Mouse (Mus musculus) fibroblast of lung, adult 2 months (primary cell): ENCODE data around the gene Slitrk3.
"Not testable (repeated sequence)": the region's sequence is repeated elsewhere in the genome, so short reads cannot be mapped to it uniquely, and the experiment has no call there.

ENCODE experiments used
- DNase-seq: peaks from one replicate; pipeline ENCODE4 v3.0.0-alpha.2; 2011; ENCODE audit warnings: low read depth

The Slitrk3 gene

GRCm38 (mm10) chr3:73057197-73057811, at the start of gene Slitrk3:
Slitrk3 (minus strand) TSS chr3:73057803.
- no peak for DNase-seq

- not testable (repeated sequence) for DNase-seq
These were observed 36.8 kb upstream of the Slitrk3 start for GRCm38 (mm10) chr3:73094445-73094844.

- DNase-seq, result no peak
These were observed 27.0 kb upstream of the Slitrk3 start for GRCm38 (mm10) chr3:73084620-73085019.

GRCm38 (mm10) chr3:73065823-73066755, 8.5 kb upstream of the Slitrk3 start:
- no peak for DNase-seq

- DNase-seq, result no peak
These were observed 587 bp upstream of the Slitrk3 start for GRCm38 (mm10) chr3:73058190-73058589.

- no peak for DNase-seq
These were observed 959 bp downstream of the Slitrk3 start for GRCm38 (mm10) chr3:73056492-73057196.

- DNase-seq, result no peak
These were observed 1.6 kb downstream of the Slitrk3 start for GRCm38 (mm10) chr3:73056044-73056438.

- DNase-seq, result no peak
These were observed 2.1 kb downstream of the Slitrk3 start for GRCm38 (mm10) chr3:73055399-73056043.

GRCm38 (mm10) chr3:73053451-73053931, 4.1 kb downstream of the Slitrk3 start:
- DNase-seq, result no peak

GRCm38 (mm10) chr3:73046248-73046647, 11.4 kb downstream of the Slitrk3 start:
- DNase-seq, result peak; percentile 5

- DNase-seq, result no peak
These were observed 15.3 kb downstream of the Slitrk3 start for GRCm38 (mm10) chr3:73042256-73042655.

- no peak for DNase-seq
These were observed 51.6 kb downstream of the Slitrk3 start for GRCm38 (mm10) chr3:73006045-73006444.

GRCm38 (mm10) chr3:73002933-73003696, 54.5 kb downstream of the Slitrk3 start:
- DNase-seq, result no peak

GRCm38 (mm10) chr3:72997517-72997916, 60.1 kb downstream of the Slitrk3 start:
- DNase-seq, result no peak
